Mouse (Mus musculus): Measurements from ENCODE around the gene Enox1. TPM values are rescaled to one million over a fixed set of nuclear protein-coding genes. Genes with fewer than 3 reads are reported as not detected.

Gene Enox1
- total RNA-seq, 2 experiments from 2014 or later = 60.2 TPM

DNA sequence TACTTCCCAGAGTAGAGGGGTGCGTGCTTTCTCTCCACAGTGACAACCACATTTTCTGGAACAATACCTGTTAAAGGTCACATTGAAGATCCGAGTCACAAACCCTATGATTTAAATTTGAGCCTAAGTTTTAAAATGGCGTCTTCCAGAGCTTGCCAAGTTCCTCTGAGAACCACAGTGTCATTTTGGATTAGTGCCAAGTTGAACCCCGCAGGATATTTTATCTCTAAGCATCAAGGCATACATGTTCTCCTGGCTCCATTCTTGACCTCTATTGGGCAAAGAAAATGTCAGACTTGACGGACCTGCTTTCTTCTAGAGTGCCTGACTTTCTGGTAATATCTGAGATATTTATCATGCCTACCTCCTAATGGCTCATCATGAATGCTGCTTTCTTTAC is 282.9 kb downstream of the Enox1 start:
- no peak for DNase-seq (ENCODE audit: low spot score in 2 of 2)

DNA sequence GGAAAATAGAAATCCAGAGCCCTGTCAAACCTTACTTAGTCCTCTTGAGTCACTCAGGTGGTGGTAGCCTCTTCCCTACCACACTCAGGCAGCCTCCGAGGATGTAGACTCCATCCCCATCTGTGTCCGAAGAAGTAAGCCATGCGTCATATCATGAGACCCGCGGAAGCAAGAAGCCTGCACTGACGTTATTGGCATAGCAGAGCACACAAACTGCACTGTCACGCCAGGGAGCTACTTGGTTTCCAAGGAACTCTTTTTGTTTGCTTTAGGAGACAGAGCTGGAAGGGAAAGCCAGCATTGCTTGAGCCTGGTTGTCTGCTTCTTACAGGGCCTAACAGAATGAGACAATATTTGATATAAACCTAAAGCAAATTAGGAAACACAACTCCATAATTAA is 284.2 kb downstream of the Enox1 start:
- peak in 1 of 2 experiments; percentile 34 for DNase-seq (ENCODE audit: low spot score in 2 of 2)

DNA sequence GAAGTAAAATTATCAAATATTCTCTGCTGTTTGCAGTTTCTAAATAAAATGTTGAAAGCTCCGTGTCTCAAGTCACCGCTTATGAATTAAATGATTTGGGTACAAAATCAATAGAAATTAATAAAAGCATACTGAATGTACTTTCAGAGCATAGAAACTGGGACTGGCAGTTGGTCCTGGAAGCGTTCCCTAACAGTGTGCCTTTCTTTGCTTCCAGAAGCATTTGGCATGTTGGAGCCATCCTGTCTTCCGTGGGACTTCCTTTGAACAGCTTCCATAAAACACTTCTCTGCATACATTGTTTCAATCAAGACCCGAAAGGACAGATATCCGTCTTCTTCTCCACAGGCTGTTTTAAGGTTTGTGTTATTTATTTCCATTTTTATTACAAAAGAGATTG is 285.0 kb downstream of the Enox1 start:
- peak in 1 of 2 experiments; percentile 83 for DNase-seq (ENCODE audit: low spot score in 2 of 2)

DNA sequence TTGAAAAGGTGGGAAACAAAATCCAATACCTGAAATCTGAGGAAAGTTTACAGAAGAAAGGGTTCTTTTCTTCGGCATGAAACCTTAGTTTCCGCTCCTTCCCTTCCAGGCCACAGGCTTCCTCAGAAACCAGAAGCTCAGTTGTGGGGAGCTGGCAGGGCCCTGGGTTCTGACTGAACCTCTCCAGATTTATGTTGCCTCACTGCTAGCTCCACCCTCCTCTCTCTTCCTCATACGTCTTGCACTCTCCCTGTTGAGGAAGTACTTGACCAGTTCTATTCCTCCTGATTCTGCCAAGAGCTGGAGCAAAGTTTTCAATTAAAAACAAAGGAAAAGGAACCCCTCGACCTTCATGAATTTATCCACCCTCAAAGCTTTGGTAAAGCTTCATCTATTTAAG is 291.4 kb downstream of the Enox1 start:
- no peak for DNase-seq (ENCODE audit: low spot score in 2 of 2)

DNA sequence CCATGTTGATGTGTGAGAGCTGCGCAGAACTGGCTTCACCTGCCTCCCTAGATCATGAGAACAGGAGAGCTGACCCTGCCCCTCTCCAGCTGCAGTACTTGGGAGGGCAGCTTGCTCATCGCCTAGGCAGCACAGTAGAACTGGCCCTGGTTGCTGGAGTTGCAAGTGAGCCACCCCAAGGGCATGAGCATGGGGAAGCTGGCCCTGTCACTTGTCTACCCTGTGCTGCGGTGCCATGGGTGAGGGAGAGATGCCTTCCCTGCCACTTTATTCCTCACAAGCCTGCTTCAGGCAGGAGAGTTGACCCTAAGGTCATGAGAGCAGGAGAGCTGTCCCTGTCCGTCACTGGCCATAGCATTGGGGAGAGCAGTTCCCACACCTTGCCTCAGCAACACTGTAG is 295.4 kb downstream of the Enox1 start:
- DNase-seq (ENCODE audit: low spot score in 2 of 2) = no peak

DNA sequence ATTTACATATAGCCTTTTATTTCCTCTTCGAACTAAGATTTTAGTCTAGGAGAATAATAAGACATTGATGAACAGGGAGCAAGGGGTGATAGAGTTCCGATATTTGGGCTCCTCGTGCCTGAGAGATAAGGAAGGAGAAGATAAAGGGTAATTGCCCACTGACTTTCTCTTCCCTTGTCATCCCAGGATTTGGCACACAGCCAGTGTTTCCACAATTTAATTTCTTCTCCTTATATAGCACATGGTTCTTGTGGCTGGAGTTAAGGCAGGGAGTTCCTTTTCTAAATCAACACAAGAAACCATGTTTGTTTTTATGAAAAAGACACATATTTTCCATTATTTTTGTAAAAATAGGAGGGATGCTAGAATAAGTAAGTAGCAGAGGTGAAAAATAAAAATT is 299.5 kb downstream of the Enox1 start:
- no peak for DNase-seq (ENCODE audit: low spot score in 2 of 2)

DNA sequence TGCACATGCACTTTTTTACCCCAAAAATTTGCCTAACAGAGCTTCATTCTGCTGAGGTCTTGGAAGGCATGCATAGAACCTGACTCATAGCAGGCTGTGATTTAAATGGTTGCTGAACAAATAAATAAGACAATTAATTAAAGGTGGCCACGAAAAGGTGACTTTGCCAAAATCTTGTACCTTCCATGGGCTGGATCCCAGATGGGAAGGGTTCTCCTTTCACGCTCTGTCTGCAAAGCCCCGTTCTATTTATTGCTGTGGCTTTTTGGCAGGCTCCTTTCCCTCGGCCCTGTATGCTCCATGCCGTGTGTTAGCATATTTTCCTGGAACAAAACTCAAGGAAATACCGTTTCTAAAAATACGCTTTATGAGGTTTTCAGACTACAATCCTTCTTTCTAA is 300.3 kb downstream of the Enox1 start:
- DNase-seq (ENCODE audit: low spot score in 2 of 2) = no peak

DNA sequence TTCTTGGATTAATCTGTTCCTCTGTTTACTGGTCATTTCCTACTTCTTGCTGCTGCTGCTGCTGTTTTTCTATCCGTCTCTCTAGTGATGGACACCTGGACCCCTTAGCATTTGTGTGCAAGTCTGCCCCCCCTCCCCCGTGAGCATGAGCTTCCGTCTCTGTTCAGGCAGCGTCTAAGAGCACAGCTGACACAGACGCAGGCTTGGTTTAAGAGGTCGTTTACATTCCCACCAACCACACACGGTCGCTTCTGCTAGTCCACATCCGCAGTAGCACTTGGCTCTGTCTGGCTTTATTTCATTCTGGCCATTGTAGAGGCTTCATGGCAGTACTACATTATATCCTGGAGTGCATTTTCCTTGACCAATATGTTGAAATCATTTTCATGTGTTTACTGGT is 301.7 kb downstream of the Enox1 start:
- DNase-seq (ENCODE audit: low spot score in 2 of 2) = no peak

DNA sequence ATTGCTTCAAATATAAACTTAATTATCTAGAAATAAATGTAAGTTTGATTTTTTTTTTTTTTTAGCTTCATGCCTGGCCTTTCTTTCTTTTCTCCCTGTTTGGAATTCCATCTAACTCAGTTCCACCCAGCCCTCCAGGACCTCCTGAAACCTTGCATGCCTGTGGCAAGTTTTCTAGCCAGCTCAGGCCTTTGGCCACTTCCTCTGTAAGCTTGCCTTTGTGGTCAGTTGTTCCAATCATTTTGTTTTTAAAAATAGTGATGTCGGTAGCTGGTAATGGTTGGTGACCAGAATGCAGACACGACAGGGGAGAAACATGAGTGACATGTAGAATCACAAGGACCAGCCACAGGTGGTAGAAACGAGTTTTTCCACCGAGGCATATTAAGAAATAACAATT is 307.4 kb downstream of the Enox1 start:
- DNase-seq (ENCODE audit: low spot score in 2 of 2) = no peak

DNA sequence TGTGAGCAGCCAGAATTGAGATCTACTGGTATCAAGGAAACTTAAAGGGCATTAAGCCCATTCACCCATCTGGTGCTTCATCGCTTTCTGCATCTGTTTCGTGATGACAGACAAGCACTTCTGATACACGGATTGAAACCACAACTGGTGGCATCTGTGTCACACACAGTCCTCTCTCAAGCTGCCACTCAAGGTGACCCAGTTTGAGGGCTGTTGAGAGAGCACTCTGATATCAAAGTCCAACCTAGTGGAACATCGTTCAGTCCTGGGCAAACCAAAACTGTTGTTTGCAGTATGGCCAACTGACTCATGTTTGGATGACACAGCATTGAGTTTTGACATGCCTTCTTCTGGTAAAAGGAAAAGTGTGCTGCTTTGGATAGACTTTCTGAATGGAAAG is 308.2 kb downstream of the Enox1 start:
- DNase-seq (ENCODE audit: low spot score in 2 of 2) = no peak

DNA sequence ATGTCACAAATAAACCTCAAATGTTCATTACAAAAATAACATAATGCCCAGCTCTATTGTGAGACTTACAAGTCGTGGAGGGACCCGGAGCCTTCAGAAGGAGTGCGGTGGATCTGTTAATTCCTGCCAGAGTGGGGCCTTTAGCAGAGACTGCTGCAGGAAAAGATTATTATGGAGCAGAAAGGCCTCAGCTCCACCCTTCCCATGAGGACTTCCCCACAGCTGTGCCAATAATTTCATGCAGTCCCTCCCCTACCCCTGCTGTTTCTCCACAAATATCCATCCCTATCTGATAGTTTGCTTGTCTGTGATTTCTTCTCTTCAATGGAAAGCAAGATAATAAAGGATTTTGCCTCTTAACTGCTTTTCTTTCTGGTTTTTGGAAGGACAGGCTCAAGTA is 314.0 kb downstream of the Enox1 start:
- no peak for DNase-seq (ENCODE audit: low spot score in 2 of 2)

DNA sequence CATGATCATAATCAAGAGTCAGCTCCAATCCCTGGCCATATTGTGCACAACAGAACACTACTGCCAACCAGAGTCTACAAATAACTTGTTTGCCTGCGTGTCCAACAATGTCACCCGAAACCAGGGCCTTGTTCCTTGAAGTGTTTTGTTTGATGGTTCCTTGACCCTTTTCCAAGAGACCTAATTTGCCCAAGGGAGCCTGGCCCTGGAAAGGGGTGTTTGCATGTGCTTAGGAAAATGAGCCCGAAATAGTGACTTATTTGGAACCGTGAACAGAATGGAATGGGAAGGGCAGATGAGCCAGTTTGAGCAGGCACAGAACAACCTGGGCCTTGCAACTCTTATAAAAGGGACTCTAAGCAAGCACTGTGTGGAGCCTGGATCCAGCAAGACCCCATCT is 316.9 kb downstream of the Enox1 start:
- peak; percentile 34 to 53 for DNase-seq (ENCODE audit: low spot score in 2 of 2)

DNA sequence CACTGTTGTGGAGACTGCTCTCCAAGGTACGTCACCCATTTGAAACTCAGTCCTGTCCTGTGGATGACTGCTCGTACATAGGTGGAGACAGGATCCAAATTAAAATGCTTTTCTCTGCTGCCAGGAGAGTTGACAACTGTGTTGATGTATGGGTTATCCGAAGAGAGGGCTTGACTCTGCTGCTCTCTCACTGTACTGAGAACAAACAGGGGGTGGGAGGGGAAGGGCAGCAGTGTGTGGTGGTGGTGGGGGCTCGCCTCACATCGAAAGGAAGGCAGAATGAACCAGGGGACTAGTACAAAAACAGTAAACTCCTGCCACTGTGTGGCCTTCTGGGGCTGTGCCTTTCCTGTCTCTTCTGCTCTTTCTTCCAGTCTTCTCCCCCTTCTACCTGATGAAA is 317.5 kb downstream of the Enox1 start:
- no peak for DNase-seq (ENCODE audit: low spot score in 2 of 2)

DNA sequence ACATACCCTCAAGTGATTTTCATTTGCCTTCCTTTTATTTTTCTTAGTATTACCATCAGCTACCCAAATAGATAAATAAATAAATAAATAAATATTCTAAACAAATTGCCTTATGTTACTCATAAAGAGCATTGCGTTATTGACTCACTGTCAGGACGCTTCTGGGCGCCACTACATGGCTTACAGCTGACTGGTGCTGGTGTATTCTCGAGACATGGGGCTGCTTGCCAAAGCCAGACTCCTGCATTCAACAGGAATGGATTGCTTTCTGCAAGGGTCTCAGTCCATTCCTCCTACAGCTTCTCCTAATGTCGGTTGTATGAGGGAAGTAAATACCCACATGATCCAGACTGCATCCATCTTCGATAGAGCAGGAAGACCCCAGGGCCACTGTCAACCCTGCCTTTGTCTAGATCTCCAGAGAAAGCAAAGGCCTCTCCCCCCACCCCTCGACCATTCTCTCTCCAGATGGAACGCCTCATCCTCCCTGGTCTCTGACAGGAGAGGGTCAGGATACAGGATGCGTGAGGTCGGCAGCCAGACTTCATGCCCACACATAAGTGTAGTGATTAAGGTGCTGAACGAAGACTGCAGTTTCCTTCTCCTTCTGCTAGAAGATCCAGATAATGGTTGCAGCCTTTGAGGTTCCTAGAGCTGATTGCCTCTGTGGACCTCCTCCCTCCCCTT is 318.7 kb downstream of the Enox1 start:
- DNase-seq (ENCODE audit: low spot score in 2 of 2) = no peak

DNA sequence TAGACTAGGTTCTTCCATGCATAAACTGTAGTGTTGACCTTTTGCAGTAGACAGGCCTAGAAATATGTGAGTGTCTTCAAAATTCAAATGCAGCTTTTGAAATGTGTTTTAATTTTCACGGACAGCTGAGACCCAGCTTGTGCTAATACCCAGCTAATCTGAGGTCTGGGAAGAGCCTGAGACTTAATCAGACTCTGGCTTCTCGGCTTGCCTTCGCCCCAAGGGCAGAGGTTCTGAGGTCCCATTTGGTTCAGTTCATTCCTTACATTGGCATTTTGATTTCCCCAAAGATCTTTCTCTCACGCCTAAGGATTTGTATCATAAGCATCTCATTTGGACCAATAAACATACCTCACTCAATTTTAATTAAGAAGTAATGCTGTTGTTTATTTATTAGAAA is 321.1 kb downstream of the Enox1 start:
- DNase-seq (ENCODE audit: low spot score in 2 of 2) = no peak

DNA sequence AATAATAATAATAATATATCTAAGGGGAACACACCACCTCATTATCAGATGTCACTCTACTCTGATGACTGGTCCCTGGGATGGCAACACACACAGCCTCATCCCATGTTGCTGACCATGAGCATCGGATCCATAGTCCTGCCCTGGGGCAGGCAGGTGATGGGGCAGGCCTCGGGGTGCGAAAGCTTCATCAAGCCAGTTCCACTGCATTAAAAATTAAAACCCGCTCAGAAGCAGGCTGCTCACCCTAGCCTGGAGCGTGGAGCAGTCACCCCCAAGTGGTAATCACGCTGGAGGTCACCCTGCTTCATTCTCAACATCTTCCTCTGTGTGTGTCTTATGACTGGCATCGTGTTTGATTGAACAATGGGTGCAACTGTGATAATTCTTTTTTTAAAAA is 321.6 kb downstream of the Enox1 start:
- DNase-seq (ENCODE audit: low spot score in 2 of 2) = no peak

DNA sequence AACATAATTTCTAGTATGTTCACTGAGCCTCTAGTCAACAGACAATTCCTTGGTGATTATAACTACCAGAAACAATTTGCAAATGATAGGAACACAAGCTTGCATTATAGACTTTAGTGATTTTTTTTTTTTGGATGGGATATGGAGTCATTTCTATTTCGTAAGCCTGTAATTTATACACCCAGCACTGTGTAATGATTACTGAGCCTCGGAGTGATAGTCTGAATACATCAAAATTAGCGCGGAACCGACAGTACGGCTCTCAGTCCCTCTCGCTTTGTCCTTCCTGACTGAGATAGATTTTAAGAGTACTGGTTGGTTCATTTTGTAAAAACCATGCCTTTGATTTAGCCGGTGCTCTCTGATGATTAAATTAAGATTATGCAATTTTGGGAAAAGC is 322.1 kb downstream of the Enox1 start:
- no peak for DNase-seq (ENCODE audit: low spot score in 2 of 2)

DNA sequence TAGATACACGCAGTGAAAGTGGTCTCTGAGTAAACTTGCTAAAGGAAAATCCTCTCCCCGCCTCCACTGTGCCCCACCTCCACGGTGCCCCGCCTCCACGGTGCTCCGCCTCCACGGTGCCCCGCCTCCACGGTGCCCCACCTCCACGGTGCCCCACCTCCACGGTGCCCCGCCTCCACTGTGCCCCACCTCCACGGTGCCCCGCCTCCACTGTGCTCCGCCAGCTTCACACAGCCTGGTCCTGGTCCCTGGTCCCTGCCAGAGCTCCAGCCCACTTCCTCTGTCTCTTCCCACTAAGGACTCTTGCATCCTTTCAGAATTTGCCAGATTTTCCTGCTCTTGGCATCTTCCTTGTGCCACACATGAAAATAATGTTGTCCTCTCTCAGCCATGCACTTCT is 326.5 kb downstream of the Enox1 start:
- no peak for DNase-seq (ENCODE audit: low spot score in 2 of 2)

DNA sequence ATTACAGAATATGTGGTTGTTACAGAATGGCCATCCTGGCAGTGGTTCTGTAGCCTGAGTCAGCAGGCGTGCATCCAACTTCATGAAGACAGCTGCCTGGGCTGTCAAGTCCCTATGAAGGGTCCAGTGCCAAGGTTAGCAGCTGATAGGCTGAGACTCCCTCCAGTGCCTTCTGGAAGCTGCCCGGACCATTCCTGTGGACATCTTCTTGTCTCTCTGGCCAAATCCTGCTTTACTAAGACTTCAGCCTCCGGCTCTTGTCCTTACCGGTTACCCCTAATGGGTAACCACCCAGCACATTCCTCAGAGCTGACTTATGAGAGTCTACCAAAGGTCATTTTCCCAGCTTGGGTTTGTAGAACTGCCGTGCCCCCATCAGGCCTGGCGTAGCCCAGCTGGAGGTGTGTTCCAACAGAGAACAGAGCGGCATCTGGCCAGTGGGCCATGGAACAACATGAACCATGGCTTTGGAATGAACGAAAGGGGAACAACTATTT is 328.4 kb downstream of the Enox1 start:
- peak; percentile 48 to 67 for DNase-seq (ENCODE audit: low spot score in 2 of 2)

DNA sequence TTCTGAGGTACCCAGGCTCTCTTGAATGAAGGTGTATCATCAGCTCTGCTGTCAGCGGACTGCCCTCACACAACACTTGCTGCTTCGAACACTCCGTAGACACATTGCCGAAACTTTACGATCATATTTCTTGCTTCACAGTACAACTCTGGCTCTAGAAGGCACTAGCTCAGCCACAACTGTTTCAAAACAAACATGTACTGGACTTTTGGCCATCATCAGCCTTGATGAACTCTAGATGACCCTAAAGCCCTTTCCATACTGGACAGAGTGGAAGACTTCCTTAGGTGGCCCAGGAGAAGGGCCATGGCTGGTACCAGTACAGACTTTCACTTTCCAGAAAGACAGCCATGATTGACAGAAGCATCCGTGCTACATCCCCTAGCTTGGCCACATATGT is 334.1 kb downstream of the Enox1 start:
- no peak for DNase-seq (ENCODE audit: low spot score in 2 of 2)

DNA sequence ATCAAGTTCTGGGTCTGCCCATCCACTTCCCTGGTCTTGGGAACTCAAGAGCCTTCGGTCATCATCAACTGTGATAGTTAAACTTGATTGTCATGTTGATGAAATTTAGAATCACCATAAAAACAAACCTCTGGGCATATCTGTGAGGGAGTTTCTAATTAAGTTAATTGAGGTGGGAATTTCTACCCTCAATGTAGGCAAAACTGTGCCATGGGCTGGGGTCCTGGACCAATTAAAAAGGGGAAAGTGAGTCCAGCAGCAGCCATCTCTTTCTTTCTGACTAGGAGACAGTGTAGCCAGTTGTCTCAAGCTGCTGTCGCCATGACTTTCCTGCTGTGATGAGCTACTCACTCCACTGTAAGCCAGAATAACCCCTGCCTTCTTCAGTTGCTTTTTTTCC is 335.2 kb downstream of the Enox1 start:
- no peak for DNase-seq (ENCODE audit: low spot score in 2 of 2)

DNA sequence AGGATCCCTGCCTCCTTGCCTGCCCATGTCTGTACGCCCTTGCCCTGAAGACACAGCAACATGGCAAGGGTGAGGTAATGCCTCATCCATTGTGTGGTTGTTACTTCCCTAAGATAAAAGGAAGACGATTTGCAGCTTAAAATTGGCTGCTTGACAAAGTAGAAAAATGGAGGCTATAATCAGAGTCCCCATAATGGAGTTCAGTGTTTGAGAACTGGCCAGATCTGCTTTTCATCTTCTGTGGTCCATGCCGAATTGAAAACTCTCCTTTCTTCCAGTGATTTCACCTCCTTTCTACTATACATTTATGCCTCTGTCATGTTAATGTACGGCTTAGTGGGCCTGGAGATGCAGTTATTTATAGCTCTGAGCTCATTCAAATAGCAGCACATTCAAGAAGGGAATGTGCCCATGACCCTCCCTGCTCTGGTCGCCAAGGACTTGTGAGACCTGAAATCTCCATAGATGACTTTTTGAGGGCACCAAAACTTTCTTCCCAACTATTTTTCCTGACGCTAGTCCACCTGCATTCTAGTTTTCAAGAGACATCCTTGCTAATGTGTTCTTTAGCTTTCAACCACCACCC is 343.5 kb downstream of the Enox1 start:
- DNase-seq (ENCODE audit: low spot score in 2 of 2) = no peak

DNA sequence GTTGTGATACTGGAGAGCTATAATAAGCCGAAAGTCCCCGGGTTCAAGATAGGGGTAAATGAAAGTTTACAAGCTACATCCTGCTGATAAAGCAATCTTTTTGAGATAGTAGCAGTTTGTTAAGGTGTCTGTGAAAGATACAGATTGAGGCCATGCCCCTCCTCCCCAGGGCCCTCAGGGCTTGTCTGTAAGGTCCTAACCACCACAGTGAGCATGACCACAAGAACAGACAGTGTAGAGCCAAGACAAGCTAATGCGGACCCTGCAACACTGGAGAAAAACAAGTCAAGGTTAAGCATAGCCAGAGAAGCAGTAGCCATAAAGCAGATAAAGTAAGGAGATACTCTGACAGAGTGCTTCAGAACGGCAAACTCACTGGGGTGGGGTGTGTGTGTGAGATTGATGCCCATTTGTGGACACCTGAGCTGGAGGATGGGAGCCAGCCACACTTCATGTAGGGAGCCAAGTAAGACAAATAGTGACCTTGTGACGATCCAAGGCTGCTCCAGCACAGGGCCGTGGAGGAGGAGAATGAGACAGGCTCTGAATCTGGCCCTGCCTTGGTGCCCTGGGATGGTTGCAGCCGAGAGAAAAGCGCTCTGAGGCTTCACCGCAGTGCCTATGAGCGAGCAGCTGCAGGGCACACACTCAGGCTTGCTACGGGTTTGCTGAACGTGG is 348.0 kb downstream of the Enox1 start:
- DNase-seq (ENCODE audit: low spot score in 2 of 2) = no peak
